Mouse (Mus musculus) thymus, adult 2 months (tissue): ENCODE data around the gene Nemf. TPM values are rescaled to one million over a fixed set of nuclear protein-coding genes. Genes with fewer than 3 reads are reported as not detected.

ENCODE experiments used
- DNase-seq: peaks from one replicate; pipeline ENCODE4 v3.0.0; 2021
- H3K27ac ChIP-seq: fragments of 200-500 bp; 2 replicates; pipeline ENCODE4 v1.5.1; 2012; ENCODE audit warnings: low read length, control low read depth; ENCODE audit not compliant: control insufficient read depth, insufficient read depth
- H3K27me3 ChIP-seq: fragments of 200-500 bp; 2 replicates; pipeline ENCODE4 v1.6.1; 2012; ENCODE audit warnings: mild to moderate bottlenecking, low read length, moderate library complexity, mixed read lengths; ENCODE audit not compliant: control insufficient read depth, insufficient read depth
- H3K36me3 ChIP-seq: fragments of 200-500 bp; 2 replicates; pipeline ENCODE4 v1.6.1; 2012; ENCODE audit warnings: mild to moderate bottlenecking, low read length, moderate library complexity; ENCODE audit not compliant: control insufficient read depth, insufficient read depth
- H3K4me1 ChIP-seq: fragments of 200-500 bp; replicated peaks from 2 replicates; pipeline ENCODE4 v1.6.1; 2012; ENCODE audit warnings: low read length; ENCODE audit not compliant: control insufficient read depth, insufficient read depth
- H3K4me3 ChIP-seq: fragments of 200-500 bp; 2 replicates; pipeline ENCODE4 v1.5.1; 2012; ENCODE audit warnings: mild to moderate bottlenecking, low read length, control low read depth, moderate library complexity; ENCODE audit not compliant: control insufficient read depth, insufficient read depth
- CTCF ChIP-seq: fragments of 200-500 bp; IDR thresholded peaks from 2 replicates; pipeline ENCODE4 v1.5.1; 2012; ENCODE audit warnings: mild to moderate bottlenecking, control low read depth, low read length, moderate library complexity, borderline replicate concordance; ENCODE audit not compliant: control insufficient read depth, poor library complexity, insufficient read depth; ENCODE audit errors: extremely low read depth
- POLR2A ChIP-seq: fragments of 200-500 bp; IDR thresholded peaks from 2 replicates; pipeline ENCODE4 v1.6.1; 2012; ENCODE audit warnings: mild to moderate bottlenecking, low read length, control low read depth, moderate library complexity; ENCODE audit not compliant: control insufficient read depth, poor library complexity, insufficient read depth; ENCODE audit errors: extremely low read depth
- WGBS: fragments of 180-500 bp; shearing (Covaris S2); methylation state at CpG from one replicate; pipeline ENCODE4 v1.1.7; 2018; 5-methylcytosine and 5-hydroxymethylcytosine counted together
- polyA plus RNA-seq: library from polyadenylated mRNA; depleted of rRNA; stranded (reverse); fragments of >200 nt; gene quantifications from 2 replicates; pipeline ENCODE4 v1.2.3, GENCODE M21; 2012; rRNA removed

The Nemf gene
- polyA plus RNA-seq, 1 experiment, result 8.5 TPM

DNA sequence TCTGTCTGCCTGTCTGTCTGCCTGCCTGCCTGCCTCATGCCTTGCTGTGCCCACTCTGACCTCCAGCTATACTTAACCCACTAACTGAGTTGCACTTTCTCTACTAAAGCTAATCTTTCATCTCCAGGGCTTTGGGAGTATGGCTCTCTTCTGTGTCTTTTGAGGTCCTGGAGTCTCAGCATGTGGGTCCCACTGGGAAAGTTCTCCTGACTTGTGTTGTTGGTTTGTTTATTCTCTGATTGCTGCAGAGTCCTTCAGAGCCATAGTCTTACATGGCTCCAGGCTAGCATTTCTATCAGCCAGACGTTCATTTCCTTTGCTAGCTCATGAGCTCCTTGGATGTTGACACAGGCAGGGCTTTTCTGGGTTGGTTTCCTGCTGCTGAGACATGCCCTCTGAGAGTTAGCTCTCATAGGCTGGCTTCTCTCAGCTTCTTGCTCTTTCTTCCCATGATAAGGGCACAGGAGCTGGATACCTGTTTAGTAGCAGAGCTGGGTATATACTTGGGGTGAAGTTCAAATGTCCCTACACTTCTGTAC is 77.0 kb downstream of the Nemf start:
- no peak overlapping the region for H3K4me3 ChIP-seq

GRCm38 (mm10) chr12:69268956-69269355 is 88.0 kb downstream of the Nemf start:
- no peak overlapping the region for H3K27ac ChIP-seq
- TF ChIP-seq CTCF, result no peak
- H3K4me3 ChIP-seq, result no peak overlapping the region
- no peaks in the 10 kb centered on the region for H3K4me1 ChIP-seq
- H3K36me3 ChIP-seq, result no peaks in the 10 kb centered on the region
- H3K27me3 ChIP-seq, result no peaks in the 10 kb centered on the region
- no peak for DNase-seq
- WGBS, result 95% methylated on average over 2 of the region's 2 CpGs

More for the DNA sequence above, 77.0 kb downstream of the Nemf start:
- 34% methylated on average over 1 of the region's 1 CpGs for WGBS
- Histone ChIP-seq H3K27me3 (no peaks in the 10 kb centered on the region), H3K27ac (no peak overlapping the region), H3K36me3 (no peaks in the 10 kb centered on the region), H3K4me1 (no peaks in the 10 kb centered on the region)
- TF ChIP-seq POLR2A, result no peak
- no peak for TF ChIP-seq CTCF
- DNase-seq, result no peak

GRCm38 (mm10) chr12:69267956-69268632 is 88.9 kb downstream of the Nemf start:
- no peaks in the 10 kb centered on the region for H3K36me3 ChIP-seq
- no peak overlapping the region for H3K27ac ChIP-seq
- TF ChIP-seq POLR2A, result no peak
- TF ChIP-seq CTCF, result no peak
- WGBS, result 90% methylated on average over 11 of the region's 11 CpGs
- no peak overlapping the region for H3K4me3 ChIP-seq
- no peaks in the 10 kb centered on the region for H3K27me3 ChIP-seq
- no peaks in the 10 kb centered on the region for H3K4me1 ChIP-seq
- no peak for DNase-seq

DNA sequence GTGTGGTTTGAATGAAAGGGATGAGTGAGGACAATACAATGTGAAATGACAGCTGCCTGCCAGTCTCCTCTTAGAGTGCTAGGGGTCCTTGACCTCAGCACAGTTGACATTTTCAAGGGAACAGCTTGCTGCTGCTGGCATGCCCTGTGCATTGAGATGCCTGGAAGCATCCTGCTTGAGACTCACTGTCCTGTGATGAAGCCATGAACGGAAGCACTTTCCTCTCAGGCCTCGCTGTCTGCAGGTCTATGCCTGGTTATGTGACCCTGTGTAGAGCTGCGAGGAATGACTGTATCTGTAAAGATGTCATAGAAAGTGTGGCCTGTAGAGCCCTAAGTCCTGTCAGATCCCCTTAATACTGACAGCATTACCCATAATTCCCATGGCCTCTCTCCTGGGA is 91.9 kb downstream of the Nemf start:
- 97% methylated on average over 3 of the region's 3 CpGs for WGBS
- no peak overlapping the region for H3K4me3 ChIP-seq
- no peaks in the 10 kb centered on the region for H3K4me1 ChIP-seq
- H3K27ac ChIP-seq, result no peak overlapping the region
- no peak for TF ChIP-seq CTCF
- no peak for TF ChIP-seq POLR2A
- no peaks in the 10 kb centered on the region for H3K27me3 ChIP-seq
- DNase-seq, result no peak
- H3K36me3 ChIP-seq, result no peaks in the 10 kb centered on the region

DNA sequence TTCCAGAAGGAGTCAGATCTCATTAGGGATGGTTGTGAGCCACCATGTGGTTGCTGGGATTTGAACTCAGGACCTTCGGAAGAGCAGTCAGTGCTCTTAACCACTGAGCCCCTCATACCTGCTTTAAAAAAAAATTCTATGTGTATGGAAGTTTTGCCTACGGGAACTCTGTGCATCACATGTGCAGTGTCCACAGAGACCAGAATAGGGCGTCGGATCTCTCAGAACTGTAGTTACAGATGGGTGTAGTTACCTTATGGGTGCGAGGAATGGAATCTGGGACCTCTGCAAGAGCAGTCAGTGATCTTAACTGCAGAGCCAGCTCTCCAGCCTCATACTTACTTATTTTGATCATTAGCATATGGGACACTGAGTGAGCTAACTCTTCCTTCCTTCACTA is 94.7 kb downstream of the Nemf start:
- no peak for TF ChIP-seq POLR2A
- 97% methylated on average over 5 of the region's 5 CpGs for WGBS

More for the DNA sequence above, 94.7 kb downstream of the Nemf start:
- H3K27me3 ChIP-seq, result no peaks in the 10 kb centered on the region
- H3K4me3 ChIP-seq, result no peak overlapping the region
- H3K36me3 ChIP-seq, result no peaks in the 10 kb centered on the region
- peaks cover 7% of the 10 kb centered on the region for H3K4me1 ChIP-seq
- no peak overlapping the region for H3K27ac ChIP-seq
- no peak for DNase-seq

Other genes starting within 250 kb of the Nemf start
- 1,765 and 2,152 TPM in 2 replicates for gene Rps29, start 198.0 kb downstream of the Nemf start, polyA plus RNA-seq
- 6.5 and 11.1 TPM in 2 replicates for gene Lrr1, start 188.4 kb downstream of the Nemf start, polyA plus RNA-seq
- gene Rpl36al, start 173.1 kb downstream of the Nemf start, polyA plus RNA-seq, result 153 and 166 TPM in 2 replicates
- gene Mgat2, start 173.0 kb downstream of the Nemf start, polyA plus RNA-seq, result 21.5 and 21.8 TPM in 2 replicates
- 5.5 and 9.5 TPM in 2 replicates for gene Gm49383, start 160.1 kb downstream of the Nemf start, polyA plus RNA-seq
- gene Dnaaf2, start 158.7 kb downstream of the Nemf start, polyA plus RNA-seq, result 4.8 TPM in 2 replicates
- 0.36 and 1.3 TPM in 2 replicates for gene Gm49384, start 152.9 kb downstream of the Nemf start, polyA plus RNA-seq
- 16.5 and 16.9 TPM in 2 replicates for gene Pole2, start 129.0 kb downstream of the Nemf start, polyA plus RNA-seq
- gene Klhdc1, start 116.0 kb downstream of the Nemf start, polyA plus RNA-seq, result 1.2 and 1.4 TPM in 2 replicates
- gene Klhdc2, start 60.5 kb downstream of the Nemf start, polyA plus RNA-seq, result 20.0 and 21.7 TPM in 2 replicates
- 226 and 341 TPM in 2 replicates for gene Arf6, start 15.0 kb upstream of the Nemf start, polyA plus RNA-seq
- 1.1 and 2.8 TPM in 2 replicates for gene Gm9887, start 15.3 kb upstream of the Nemf start, polyA plus RNA-seq
- gene Vcpkmt, start 225.9 kb upstream of the Nemf start, polyA plus RNA-seq, result 11.7 and 13.4 TPM in 2 replicates